Mouse (Mus musculus): ENCODE measurements at regions not wholly inside any gene's neighbourhood (a gene's known extent, or its start where the extent isn't known, plus 50 kb on each side); places are given as distances from the start of the nearest gene placed in this dataset.

- Histone ChIP-seq H3K79me2 (ENCODE audit: control insufficient read depth, insufficient read depth, low read length, poor library complexity) (no peaks in the 10 kb centered on the region), H3K9me3 (replicated peaks; ENCODE audit: insufficient read depth, low read length) (no peaks in the 10 kb centered on the region), H3K9ac (ENCODE audit: control insufficient read depth, low read depth, low read length, poor library complexity, severe bottlenecking) (no peak overlapping the region), H3K4me1 (ENCODE audit: control insufficient read depth in 1 of 2, insufficient read depth in 2 of 2, low read length in 2 of 2) (no peaks in the 10 kb centered on the region), H3K4me3 (ENCODE audit: control insufficient read depth in 1 of 2, insufficient read depth in 1 of 2, low read depth in 2 of 2, low read length in 2 of 2) (no peak overlapping the region), H3K27ac (ENCODE audit: control insufficient read depth, low read depth, low read length) (no peak overlapping the region), H3K27me3 (ENCODE audit: control insufficient read depth in 1 of 2, insufficient read depth in 2 of 2, low read length in 2 of 2) (no peaks in the 10 kb centered on the region), H3K36me3 (ENCODE audit: control insufficient read depth in 1 of 2, insufficient read depth in 2 of 2, low read length in 2 of 2) (no peaks in the 10 kb centered on the region)
- DNase-seq (ENCODE audit: low read depth, low spot score): no peak
- no peak for TF ChIP-seq BHLHE40 (IDR thresholded peaks at IDR 0.05; ENCODE audit: borderline replicate concordance, low read depth, low read length)
- no peak for TF ChIP-seq MYC (IDR thresholded peaks at IDR 0.05; ENCODE audit: low read depth, low read length)
- no peak for TF ChIP-seq MAFK (IDR thresholded peaks at IDR 0.05; ENCODE audit: borderline replicate concordance, low read depth, low read length)
- no peak for TF ChIP-seq CTCF (IDR thresholded peaks at IDR 0.05 in 2 of 3, conservative IDR thresholded peaks at IDR 0.05 in 1 of 3; ENCODE audit: control insufficient read depth in 1 of 3, insufficient read depth in 1 of 3, low read depth in 2 of 3, low read length in 3 of 3, poor library complexity in 1 of 3, severe bottlenecking in 1 of 3)
- no peak for TF ChIP-seq JUND (IDR thresholded peaks at IDR 0.05; ENCODE audit: low read depth, low read length)
- TF ChIP-seq SIN3A (IDR thresholded peaks at IDR 0.05; ENCODE audit: low read length): no peak
- no peak for TF ChIP-seq TAL1 (IDR thresholded peaks at IDR 0.05; ENCODE audit: low read length)
- TF ChIP-seq TCF12 (IDR thresholded peaks at IDR 0.05; ENCODE audit: low read depth, low read length): no peak
- no peak for TF ChIP-seq UBTF (IDR thresholded peaks at IDR 0.05; ENCODE audit: borderline replicate concordance, insufficient read depth, low read depth, low read length)
- TF ChIP-seq NELFE (IDR thresholded peaks at IDR 0.05; ENCODE audit: low read depth, low read length): no peak
- no peak for TF ChIP-seq E2F4 (IDR thresholded peaks at IDR 0.05; ENCODE audit: borderline replicate concordance, low read depth, low read length)
Observed at GRCm38 (mm10) chr15:68394157-68394556, 1893.4 kb upstream of the Lrrc6 start.

GRCm38 (mm10) chr15:68391737-68392136 lies 1891.0 kb upstream of the Lrrc6 start:
- TF ChIP-seq EP300 (IDR thresholded peaks at IDR 0.05; ENCODE audit: low read depth in 1 of 2, low read length in 2 of 2) (no peak), NRF1 (IDR thresholded peaks at IDR 0.05; ENCODE audit: insufficient read depth, low read depth, low read length, poor library complexity, severe bottlenecking) (no peak), POLR2AphosphoS5 (IDR thresholded peaks at IDR 0.05; ENCODE audit: borderline replicate concordance, low read depth, low read length) (no peak), ZC3H11A (IDR thresholded peaks at IDR 0.05; ENCODE audit: low read depth, low read length) (no peak), HCFC1 (IDR thresholded peaks at IDR 0.05; ENCODE audit: low read depth, low read length) (no peak), RAD21 (IDR thresholded peaks at IDR 0.05; ENCODE audit: low read depth, low read length) (no peak), ELF1 (IDR thresholded peaks at IDR 0.05; ENCODE audit: low read depth, low read length) (no peak)
- H3K36me3 ChIP-seq (ENCODE audit: control insufficient read depth in 1 of 2, insufficient read depth in 2 of 2, low read length in 2 of 2): no peaks in the 10 kb centered on the region

More at GRCm38 (mm10) chr15:68391737-68392136, 1891.0 kb upstream of the Lrrc6 start:
- no peaks in the 10 kb centered on the region for H3K27me3 ChIP-seq (ENCODE audit: control insufficient read depth in 1 of 2, insufficient read depth in 2 of 2, low read length in 2 of 2)
- H3K4me3 ChIP-seq (ENCODE audit: control insufficient read depth in 1 of 2, insufficient read depth in 1 of 2, low read depth in 2 of 2, low read length in 2 of 2): no peak overlapping the region
- H3K9ac ChIP-seq (ENCODE audit: control insufficient read depth, low read depth, low read length, poor library complexity, severe bottlenecking): no peak overlapping the region
- no peaks in the 10 kb centered on the region for H3K9me3 ChIP-seq (replicated peaks; ENCODE audit: insufficient read depth, low read length)
- DNase-seq (ENCODE audit: low read depth, low spot score): no peak
- H3K27ac ChIP-seq (ENCODE audit: control insufficient read depth, low read depth, low read length): no peak overlapping the region
- no peaks in the 10 kb centered on the region for H3K4me1 ChIP-seq (ENCODE audit: control insufficient read depth in 1 of 2, insufficient read depth in 2 of 2, low read length in 2 of 2)
- no peaks in the 10 kb centered on the region for H3K79me2 ChIP-seq (ENCODE audit: control insufficient read depth, insufficient read depth, low read length, poor library complexity)

All from MEL (cell line).